Mouse (Mus musculus) CH12.LX (cell line): ENCODE results near the gene Golm1. TPM values are rescaled to one million over a fixed set of nuclear protein-coding genes. Genes with fewer than 3 reads are reported as not detected.

ENCODE experiments used
- DNase-seq: peaks from one replicate; pipeline ENCODE4 v3.0.0-alpha.2; 2013; ENCODE audit errors: extremely low read depth
- H3K27ac ChIP-seq: 2 replicates; pipeline ENCODE4 v1.5.1; 2012; ENCODE audit warnings: low read depth, mild to moderate bottlenecking, control low read depth, moderate library complexity; ENCODE audit not compliant: insufficient read depth
- H3K27me3 ChIP-seq: replicated peaks from 2 replicates; pipeline ENCODE3; 2012; ENCODE audit warnings: inconsistent platforms
- H3K36me3 ChIP-seq, 2 experiments: replicated peaks in 1 of 2; 2 replicates each; pipeline versions ENCODE3 to v1.6.1; 2012; ENCODE audit warnings: inconsistent platforms in 1 of 2, low read length in 1 of 2, mild to moderate bottlenecking in 1 of 2, mixed read lengths in 1 of 2, moderate library complexity in 1 of 2; ENCODE audit not compliant: control insufficient read depth in 1 of 2, insufficient read depth in 1 of 2
- H3K4me1 ChIP-seq, 2 experiments: 2 replicates each; pipeline ENCODE4 v1.6.1; 2012; ENCODE audit warnings: inconsistent platforms in 1 of 2, moderate library complexity in 1 of 2; ENCODE audit not compliant: insufficient read depth in 2 of 2, control insufficient read depth in 1 of 2
- H3K4me2 ChIP-seq: 2 replicates; pipeline ENCODE4 v1.6.1; 2012; ENCODE audit warnings: low read depth, mild to moderate bottlenecking, control low read depth; ENCODE audit not compliant: poor library complexity, insufficient read depth, severe bottlenecking
- H3K4me3 ChIP-seq, 3 experiments: fragments of 150-350 bp in 1 of 3; sonication (generic) in 1 of 3; replicated peaks in 1 of 3; 2 replicates each; pipeline versions ENCODE3 to v1.5.1; 2011 to 2012; ENCODE audit warnings: low read depth in 2 of 3, low read length in 2 of 3, mild to moderate bottlenecking in 2 of 3, moderate library complexity in 2 of 3, control low read depth in 1 of 3, improper control_type of control experiment in 1 of 3, inconsistent platforms in 1 of 3, mixed read lengths in 1 of 3; ENCODE audit not compliant: poor library complexity in 1 of 3
- H3K79me2 ChIP-seq: replicated peaks from 2 replicates; pipeline ENCODE4 v1.6.1; 2012; ENCODE audit warnings: mild to moderate bottlenecking, moderate library complexity; ENCODE audit not compliant: control insufficient read depth, poor library complexity, insufficient read depth, severe bottlenecking; ENCODE audit errors: extremely low read depth
- H3K9ac ChIP-seq: 2 replicates; pipeline ENCODE4 v1.6.1; 2012; ENCODE audit warnings: low read depth, mild to moderate bottlenecking, control low read depth, moderate library complexity; ENCODE audit not compliant: insufficient read depth
- H3K9me3 ChIP-seq: replicated peaks from 2 replicates; pipeline ENCODE3; 2012; ENCODE audit warnings: low read length, inconsistent platforms, mixed read lengths
- BHLHE40 ChIP-seq: IDR thresholded peaks from 2 replicates; pipeline ENCODE4 v1.6.1; 2011; ENCODE audit warnings: mild to moderate bottlenecking, low read depth, low read length, improper control_type of control experiment
- CTCF ChIP-seq, 2 experiments: IDR thresholded peaks in 1 of 2; conservative IDR thresholded peaks in 1 of 2; 2 replicates each; pipeline ENCODE4 v1.5.1; 2011 to 2012; ENCODE audit warnings: low read depth in 2 of 2, low read length in 2 of 2, improper control_type of control experiment in 1 of 2, inconsistent platforms in 1 of 2, mild to moderate bottlenecking in 1 of 2, moderate library complexity in 1 of 2
- E2F4 ChIP-seq: IDR thresholded peaks from 2 replicates; pipeline ENCODE4 v1.6.1; 2011; ENCODE audit warnings: low read depth, low read length, improper control_type of control experiment; ENCODE audit not compliant: insufficient replicate concordance
- ELF1 ChIP-seq: IDR thresholded peaks from 2 replicates; pipeline ENCODE4 v1.6.1; 2014; ENCODE audit warnings: low read depth, mild to moderate bottlenecking, inconsistent platforms, low read length, improper control_type of control experiment
- EP300 ChIP-seq: IDR thresholded peaks from 2 replicates; pipeline ENCODE4 v1.6.1; 2011; ENCODE audit warnings: low read length, improper control_type of control experiment
- GABPA ChIP-seq: IDR thresholded peaks from 2 replicates; pipeline ENCODE4 v1.6.1; 2012; ENCODE audit warnings: low read depth, low read length, improper control_type of control experiment, inconsistent platforms; ENCODE audit not compliant: insufficient replicate concordance
- HCFC1 ChIP-seq: IDR thresholded peaks from 2 replicates; pipeline ENCODE4 v1.6.1; 2012; ENCODE audit warnings: low read depth, mild to moderate bottlenecking, inconsistent platforms, low read length, improper control_type of control experiment
- IRF4 ChIP-seq: IDR thresholded peaks from 2 replicates; pipeline ENCODE4 v1.6.1; 2014; ENCODE audit warnings: low read depth, mild to moderate bottlenecking, inconsistent platforms, low read length, improper control_type of control experiment
- JUND ChIP-seq: conservative IDR thresholded peaks from 2 replicates; pipeline ENCODE4 v1.6.1; 2011; ENCODE audit warnings: low read depth, low read length, improper control_type of control experiment
- KAT2A ChIP-seq: IDR thresholded peaks from 2 replicates; pipeline ENCODE4 v1.6.1; 2012; ENCODE audit warnings: low read length, improper control_type of control experiment, inconsistent platforms; ENCODE audit not compliant: insufficient replicate concordance
- MAFK ChIP-seq: IDR thresholded peaks from 2 replicates; pipeline ENCODE4 v1.6.1; 2011; ENCODE audit warnings: low read length, improper control_type of control experiment; ENCODE audit not compliant: insufficient replicate concordance
- MXI1 ChIP-seq: IDR thresholded peaks from 2 replicates; pipeline ENCODE4 v1.6.1; 2011; ENCODE audit warnings: mild to moderate bottlenecking, low read depth, low read length, improper control_type of control experiment
- NELFE ChIP-seq: IDR thresholded peaks from 2 replicates; pipeline ENCODE4 v1.6.1; 2011; ENCODE audit warnings: low read depth, low read length, improper control_type of control experiment
- NRF1 ChIP-seq: IDR thresholded peaks from 2 replicates; pipeline ENCODE4 v1.6.1; 2014; ENCODE audit warnings: low read depth, mild to moderate bottlenecking, inconsistent platforms, low read length, improper control_type of control experiment, moderate library complexity
- PAX5 ChIP-seq: IDR thresholded peaks from 2 replicates; pipeline ENCODE4 v1.6.1; 2012; ENCODE audit warnings: low read length, inconsistent platforms, mixed read lengths
- POLR2AphosphoS2 ChIP-seq: IDR thresholded peaks from 2 replicates; pipeline ENCODE4 v1.6.1; 2011; ENCODE audit warnings: low read depth, low read length, improper control_type of control experiment
- RAD21 ChIP-seq: IDR thresholded peaks from 2 replicates; pipeline ENCODE4 v1.6.1; 2011; ENCODE audit warnings: low read depth, mild to moderate bottlenecking, low read length, improper control_type of control experiment, moderate library complexity
- RCOR1 ChIP-seq: conservative IDR thresholded peaks from 2 replicates; pipeline ENCODE4 v1.6.1; 2012; ENCODE audit warnings: low read depth, mild to moderate bottlenecking, inconsistent platforms, low read length, improper control_type of control experiment
- SIN3A ChIP-seq: IDR thresholded peaks from 2 replicates; pipeline ENCODE4 v1.6.1; 2012; ENCODE audit warnings: low read length, improper control_type of control experiment, inconsistent platforms
- SMC3 ChIP-seq: IDR thresholded peaks from 2 replicates; pipeline ENCODE4 v1.6.1; 2011; ENCODE audit warnings: low read depth, low read length, improper control_type of control experiment
- TCF12 ChIP-seq: IDR thresholded peaks from 2 replicates; pipeline ENCODE4 v1.6.1; 2014; ENCODE audit warnings: low read depth, mild to moderate bottlenecking, inconsistent platforms, low read length, improper control_type of control experiment
- USF2 ChIP-seq: conservative IDR thresholded peaks from 2 replicates; pipeline ENCODE4 v1.6.1; 2011; ENCODE audit warnings: low read depth, low read length, improper control_type of control experiment
- ZC3H11A ChIP-seq: IDR thresholded peaks from 2 replicates; pipeline ENCODE4 v1.6.1; 2012; ENCODE audit warnings: low read depth, mild to moderate bottlenecking, inconsistent platforms, low read length, improper control_type of control experiment
- ZMIZ1 ChIP-seq: IDR thresholded peaks from 2 replicates; pipeline ENCODE4 v1.6.1; 2012; ENCODE audit warnings: low read depth, mild to moderate bottlenecking, inconsistent platforms, low read length, improper control_type of control experiment
- ZNF384 ChIP-seq: IDR thresholded peaks from 2 replicates; pipeline ENCODE4 v1.6.1; 2012; ENCODE audit warnings: low read depth, low read length, improper control_type of control experiment, inconsistent platforms
- dilution Hi-C: fragments of 300-500 bp; cut with MboI; formaldehyde crosslinking; loops from 2 replicates; pipeline ENCODE4 v1.14.3; 2020; ENCODE audit warnings: low sequenced_read_pairs; ENCODE audit not compliant: extremely low pct_unique_long_range_greater_than_20kb, extremely low pct_ligation_motif_present
- in situ Hi-C: fragments of 300-500 bp; cut with MboI; formaldehyde crosslinking; loops from 3 replicates; pipeline ENCODE4 v1.14.3; 2019; ENCODE audit warnings: low sequenced_read_pairs, low pct_ligation_motif_present, low pct_unique_long_range_greater_than_20kb, mixed read lengths
- polyA plus RNA-seq: library from polyadenylated mRNA; unstranded; fragments of >175 nt; gene quantifications from 2 replicates; pipeline ENCODE4 v1.2.1, GENCODE M21; 2012; ENCODE audit warnings: low read depth; ENCODE audit not compliant: insufficient read length
- total RNA-seq, 2 experiments: library from RNA; depleted of rRNA; stranded (reverse); fragments of 300-350 nt in 1 of 2; fragments of >200 nt in 1 of 2; gene quantifications; 2 replicates each; pipeline ENCODE4 v1.2.3; 2012 to 2014

Gene Golm1
- total and polyA plus RNA-seq, 3 experiments = 14.3 to 18.9 (median 17.4) TPM

DNA sequence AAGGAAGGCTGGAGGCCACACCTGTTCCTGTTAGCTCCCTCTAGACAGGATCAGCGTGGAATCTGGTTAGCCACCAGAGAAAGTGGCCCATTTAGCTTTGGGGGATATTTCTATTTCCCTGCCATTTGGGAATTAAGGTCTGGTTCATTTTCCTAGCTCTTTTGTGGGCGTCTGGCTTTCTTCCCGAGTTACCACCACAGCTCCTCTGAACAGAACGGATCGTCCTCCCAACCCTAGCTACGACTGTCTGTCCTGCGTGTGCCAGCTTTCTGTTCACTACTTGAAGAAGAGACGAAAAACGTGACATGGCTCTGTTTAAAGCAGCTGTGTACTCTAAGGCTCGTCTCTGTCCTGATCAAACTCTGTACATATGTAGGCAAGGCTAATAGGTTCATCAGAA is 5.7 kb downstream of the Golm1 start:
- Histone ChIP-seq H3K9ac (no peak overlapping the region), H3K27me3 (no peaks in the 10 kb centered on the region), H3K4me2 (no peak overlapping the region), H3K4me1 (peaks cover 9 to 49% of the 10 kb centered on the region in 2 experiments), H3K36me3 (peaks cover 7 to 34% of the 10 kb centered on the region in 2 experiments), H3K4me3 (no peak overlapping the region), H3K79me2 (no peaks in the 10 kb centered on the region), H3K27ac (no peak overlapping the region), H3K9me3 (no peaks in the 10 kb centered on the region)
- TF ChIP-seq USF2 = no peak
- TF ChIP-seq RAD21 = no peak
- TF ChIP-seq GABPA = no peak
- no peak for TF ChIP-seq HCFC1
- TF ChIP-seq RCOR1 = no peak
- TF ChIP-seq MXI1 = no peak
- no peak for TF ChIP-seq ZMIZ1
- no peak for TF ChIP-seq CTCF (conservative IDR thresholded peaks at IDR 0.05 in 1 of 2, IDR thresholded peaks at IDR 0.05 in 1 of 2; ENCODE audit: low read depth in 2 of 2, low read length in 2 of 2)
- no peak for TF ChIP-seq BHLHE40
- DNase-seq = no peak
- in situ Hi-C loops (no loop called here), dilution Hi-C loops (no loop called here)

DNA sequence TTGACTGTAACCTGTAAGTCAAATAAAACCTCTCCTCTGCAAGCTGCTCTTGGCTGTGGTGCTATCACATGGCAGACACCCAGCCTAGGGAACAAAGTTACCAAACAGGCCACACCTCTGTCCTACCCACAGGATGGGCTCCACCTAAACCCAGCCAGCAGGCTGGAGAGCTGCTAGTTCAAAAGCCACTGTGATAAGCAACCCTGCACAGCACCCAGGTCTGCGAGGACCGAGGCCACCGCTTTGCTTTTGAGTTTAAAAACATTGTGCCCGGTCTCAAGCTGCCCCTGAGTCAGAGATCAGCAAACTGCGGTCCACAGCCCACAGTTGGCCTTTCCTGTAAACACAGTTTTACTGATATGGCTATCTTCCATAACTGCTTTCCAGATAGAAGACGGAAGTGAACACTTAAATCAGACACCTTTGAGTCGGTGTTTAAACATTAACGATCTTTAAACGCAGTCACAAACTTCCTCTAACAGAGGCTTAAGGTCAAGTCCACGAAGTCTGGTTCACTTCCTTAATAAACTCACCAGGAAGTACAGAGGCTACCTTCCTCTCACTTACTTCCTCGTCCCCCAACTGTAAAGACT is 7.0 kb downstream of the Golm1 start:
- peak; percentile 7 for DNase-seq
- dilution Hi-C loops = no loop called here
- no peak overlapping the region for H3K4me2 ChIP-seq

GRCm38 (mm10) chr13:59667763-59668162 is 7.8 kb downstream of the Golm1 start:
- dilution Hi-C loops (no loop called here), in situ Hi-C loops (no loop called here)
- H3K9ac ChIP-seq = no peak overlapping the region
- H3K4me2 ChIP-seq = no peak overlapping the region
- peaks cover 18 to 50% of the 10 kb centered on the region in 2 experiments for H3K36me3 ChIP-seq
- H3K27me3 ChIP-seq = no peaks in the 10 kb centered on the region
- H3K79me2 ChIP-seq = no peaks in the 10 kb centered on the region
- H3K4me1 ChIP-seq = peaks cover 5 to 32% of the 10 kb centered on the region in 2 experiments
- no peak for DNase-seq
- no peaks in the 10 kb centered on the region for H3K9me3 ChIP-seq
- H3K4me3 ChIP-seq = no peak overlapping the region
- TF ChIP-seq PAX5 (no peak), ELF1 (no peak), SMC3 (no peak), SIN3A (no peak), ZC3H11A (no peak), E2F4 (no peak), HCFC1 (no peak), POLR2AphosphoS2 (no peak), EP300 (no peak), MAFK (no peak), USF2 (no peak), IRF4 (no peak)
- no peak overlapping the region for H3K27ac ChIP-seq

More for the DNA sequence above, 7.0 kb downstream of the Golm1 start:
- Histone ChIP-seq H3K4me1 (peaks cover 6 to 38% of the 10 kb centered on the region in 2 experiments), H3K4me3 (no peak overlapping the region), H3K9ac (no peak overlapping the region), H3K79me2 (no peaks in the 10 kb centered on the region), H3K36me3 (peaks cover 17 to 46% of the 10 kb centered on the region in 2 experiments), H3K27ac (no peak overlapping the region), H3K27me3 (no peaks in the 10 kb centered on the region), H3K9me3 (no peaks in the 10 kb centered on the region)
- TF ChIP-seq KAT2A (no peak), GABPA (no peak), ZNF384 (no peak), PAX5 (no peak), NRF1 (no peak), TCF12 (no peak), NELFE (no peak), JUND (no peak), ELF1 (peak; percentile 48; the same call in 1 of the 2 replicates)
- in situ Hi-C loops = no loop called here
